Mouse (Mus musculus) MEL (cell line): ENCODE data around the gene Olfr544. TPM values are rescaled to one million over a fixed set of nuclear protein-coding genes. Genes with fewer than 3 reads are reported as not detected.

Experiments
- DNase-seq: peaks from one replicate; pipeline ENCODE4 v3.0.0; 2011; ENCODE audit warnings: low read depth, low spot score
- H3K27ac ChIP-seq: 2 replicates; pipeline ENCODE4 v1.5.1; 2012; ENCODE audit warnings: low read depth, mild to moderate bottlenecking, control low read depth, low read length, moderate library complexity; ENCODE audit not compliant: control insufficient read depth
- H3K27me3 ChIP-seq, 2 experiments: fragments of 150-350 bp in 1 of 2; sonication (generic) in 1 of 2; 2 replicates each; pipeline ENCODE4 v1.6.1; 2012; ENCODE audit warnings: low read length in 2 of 2, mild to moderate bottlenecking in 2 of 2, improper control_type of control experiment in 1 of 2, moderate library complexity in 1 of 2; ENCODE audit not compliant: insufficient read depth in 2 of 2, control insufficient read depth in 1 of 2
- H3K36me3 ChIP-seq, 2 experiments: 2 replicates each; pipeline ENCODE4 v1.6.1; 2012 to 2014; ENCODE audit warnings: low read length in 2 of 2, improper control_type of control experiment in 1 of 2, inconsistent platforms in 1 of 2, mild to moderate bottlenecking in 1 of 2; ENCODE audit not compliant: insufficient read depth in 2 of 2, control insufficient read depth in 1 of 2
- H3K4me1 ChIP-seq, 2 experiments: fragments of 150-350 bp in 1 of 2; sonication (generic) in 1 of 2; 2 replicates each; pipeline ENCODE4 v1.6.1; 2012; ENCODE audit warnings: low read length in 2 of 2, improper control_type of control experiment in 1 of 2, mild to moderate bottlenecking in 1 of 2; ENCODE audit not compliant: insufficient read depth in 2 of 2, control insufficient read depth in 1 of 2
- H3K4me3 ChIP-seq, 2 experiments: fragments of 150-350 bp in 1 of 2; sonication (generic) in 1 of 2; 2 replicates each; pipeline ENCODE4 v1.5.1; 2012; ENCODE audit warnings: low read depth in 2 of 2, low read length in 2 of 2, mild to moderate bottlenecking in 2 of 2, moderate library complexity in 2 of 2, control low read depth in 1 of 2, improper control_type of control experiment in 1 of 2; ENCODE audit not compliant: control insufficient read depth in 1 of 2, insufficient read depth in 1 of 2
- H3K79me2 ChIP-seq: 2 replicates; pipeline ENCODE4 v1.6.1; 2012; ENCODE audit warnings: mild to moderate bottlenecking, low read length, moderate library complexity; ENCODE audit not compliant: control insufficient read depth, poor library complexity, insufficient read depth
- H3K9ac ChIP-seq: 2 replicates; pipeline ENCODE4 v1.6.1; 2012; ENCODE audit warnings: low read depth, mild to moderate bottlenecking, control low read depth, low read length, moderate library complexity; ENCODE audit not compliant: control insufficient read depth, poor library complexity, severe bottlenecking
- H3K9me3 ChIP-seq: fragments of 150-350 bp; sonication (generic); replicated peaks from 2 replicates; pipeline ENCODE4 v1.6.1; 2012; ENCODE audit warnings: mild to moderate bottlenecking, low read length, improper control_type of control experiment, moderate library complexity; ENCODE audit not compliant: insufficient read depth
- BHLHE40 ChIP-seq: IDR thresholded peaks from 2 replicates; pipeline ENCODE4 v1.6.1; 2012; ENCODE audit warnings: low read depth, mild to moderate bottlenecking, inconsistent platforms, low read length, improper control_type of control experiment, borderline replicate concordance
- CHD1 ChIP-seq: IDR thresholded peaks from 2 replicates; pipeline ENCODE4 v1.6.1; 2012; ENCODE audit warnings: low read depth, mild to moderate bottlenecking, inconsistent platforms, low read length, improper control_type of control experiment
- CHD2 ChIP-seq: IDR thresholded peaks from 2 replicates; pipeline ENCODE4 v1.6.1; 2011; ENCODE audit warnings: low read length, improper control_type of control experiment
- CTCF ChIP-seq, 3 experiments: IDR thresholded peaks in 2 of 3; conservative IDR thresholded peaks in 1 of 3; 2 replicates each; pipeline ENCODE4 v1.5.1; 2011 to 2012; ENCODE audit warnings: low read length in 3 of 3, low read depth in 2 of 3, mild to moderate bottlenecking in 2 of 3, improper control_type of control experiment in 1 of 3, inconsistent platforms in 1 of 3, mixed read lengths in 1 of 3, moderate library complexity in 1 of 3; ENCODE audit not compliant: control insufficient read depth in 1 of 3, insufficient read depth in 1 of 3, poor library complexity in 1 of 3, severe bottlenecking in 1 of 3
- EP300 ChIP-seq, 2 experiments: IDR thresholded peaks; 2 replicates each; pipeline ENCODE4 v1.6.1; 2011; ENCODE audit warnings: improper control_type of control experiment in 2 of 2, low read length in 2 of 2, low read depth in 1 of 2, mild to moderate bottlenecking in 1 of 2
- GATA1 ChIP-seq: IDR thresholded peaks from 2 replicates; pipeline ENCODE4 v1.6.1; 2011; ENCODE audit warnings: low read depth, low read length, improper control_type of control experiment
- HCFC1 ChIP-seq: IDR thresholded peaks from 2 replicates; pipeline ENCODE4 v1.6.1; 2012; ENCODE audit warnings: low read depth, mild to moderate bottlenecking, inconsistent platforms, low read length, improper control_type of control experiment, moderate library complexity
- JUND ChIP-seq: IDR thresholded peaks from 2 replicates; pipeline ENCODE4 v1.6.1; 2011; ENCODE audit warnings: low read depth, mild to moderate bottlenecking, improper control_type of control experiment, low read length
- KAT2A ChIP-seq: conservative IDR thresholded peaks from 2 replicates; pipeline ENCODE4 v1.6.1; 2012; ENCODE audit warnings: low read depth, low read length, improper control_type of control experiment, inconsistent platforms
- MAFK ChIP-seq: IDR thresholded peaks from 2 replicates; pipeline ENCODE4 v1.6.1; 2011; ENCODE audit warnings: low read depth, mild to moderate bottlenecking, low read length, improper control_type of control experiment, borderline replicate concordance
- MAX ChIP-seq: IDR thresholded peaks from 2 replicates; pipeline ENCODE4 v1.6.1; 2011; ENCODE audit warnings: low read length, improper control_type of control experiment
- MAZ ChIP-seq: IDR thresholded peaks from 2 replicates; pipeline ENCODE4 v1.6.1; 2012; ENCODE audit warnings: low read depth, mild to moderate bottlenecking, inconsistent platforms, low read length, improper control_type of control experiment
- MEF2A ChIP-seq: IDR thresholded peaks from 2 replicates; pipeline ENCODE4 v1.6.1; 2014; ENCODE audit warnings: low read depth, mild to moderate bottlenecking, inconsistent platforms, low read length, improper control_type of control experiment; ENCODE audit not compliant: poor library complexity, insufficient replicate concordance, severe bottlenecking; ENCODE audit errors: extremely low read depth
- MYC ChIP-seq: IDR thresholded peaks from 2 replicates; pipeline ENCODE4 v1.6.1; 2011; ENCODE audit warnings: low read depth, mild to moderate bottlenecking, low read length, improper control_type of control experiment, moderate library complexity
- NELFE ChIP-seq: IDR thresholded peaks from 2 replicates; pipeline ENCODE4 v1.6.1; 2011; ENCODE audit warnings: low read depth, low read length, improper control_type of control experiment
- NRF1 ChIP-seq: IDR thresholded peaks from 2 replicates; pipeline ENCODE4 v1.6.1; 2014; ENCODE audit warnings: low read depth, mild to moderate bottlenecking, inconsistent platforms, low read length, improper control_type of control experiment, moderate library complexity; ENCODE audit not compliant: poor library complexity, insufficient read depth, severe bottlenecking
- POLR2AphosphoS2 ChIP-seq: IDR thresholded peaks from 2 replicates; pipeline ENCODE4 v1.6.1; 2011; ENCODE audit warnings: low read length, improper control_type of control experiment
- POLR2AphosphoS5 ChIP-seq: IDR thresholded peaks from 2 replicates; pipeline ENCODE4 v1.6.1; 2012; ENCODE audit warnings: low read depth, borderline replicate concordance, mild to moderate bottlenecking, inconsistent platforms, low read length, moderate library complexity, mixed read lengths
- RAD21 ChIP-seq: IDR thresholded peaks from 2 replicates; pipeline ENCODE4 v1.6.1; 2011; ENCODE audit warnings: mild to moderate bottlenecking, low read depth, low read length, improper control_type of control experiment
- RCOR1 ChIP-seq: IDR thresholded peaks from 2 replicates; pipeline ENCODE4 v1.6.1; 2012; ENCODE audit warnings: low read depth, mild to moderate bottlenecking, inconsistent platforms, low read length, improper control_type of control experiment
- SIN3A ChIP-seq: IDR thresholded peaks from 2 replicates; pipeline ENCODE4 v1.6.1; 2012; ENCODE audit warnings: low read length, improper control_type of control experiment, inconsistent platforms
- SMC3 ChIP-seq: IDR thresholded peaks from 2 replicates; pipeline ENCODE4 v1.6.1; 2011; ENCODE audit warnings: low read depth, low read length, improper control_type of control experiment
- TBP ChIP-seq: IDR thresholded peaks from 2 replicates; pipeline ENCODE4 v1.8.0; 2011; ENCODE audit warnings: low read depth, low read length, improper control_type of control experiment
- UBTF ChIP-seq: IDR thresholded peaks from 2 replicates; pipeline ENCODE4 v1.6.1; 2012; ENCODE audit warnings: low read depth, mild to moderate bottlenecking, inconsistent platforms, low read length, improper control_type of control experiment, moderate library complexity, borderline replicate concordance; ENCODE audit not compliant: insufficient read depth
- USF1 ChIP-seq: IDR thresholded peaks from 2 replicates; pipeline ENCODE4 v1.6.1; 2014; ENCODE audit warnings: low read depth, mild to moderate bottlenecking, inconsistent platforms, low read length, improper control_type of control experiment, moderate library complexity
- ZC3H11A ChIP-seq: IDR thresholded peaks from 2 replicates; pipeline ENCODE4 v1.6.1; 2012; ENCODE audit warnings: low read depth, mild to moderate bottlenecking, inconsistent platforms, low read length, improper control_type of control experiment
- ZKSCAN1 ChIP-seq: IDR thresholded peaks from 2 replicates; pipeline ENCODE4 v1.6.1; 2012; ENCODE audit warnings: low read depth, mild to moderate bottlenecking, inconsistent platforms, low read length, improper control_type of control experiment, moderate library complexity
- ZNF384 ChIP-seq: IDR thresholded peaks from 2 replicates; pipeline ENCODE4 v1.6.1; 2012; ENCODE audit warnings: low read depth, mild to moderate bottlenecking, inconsistent platforms, low read length, improper control_type of control experiment
- polyA plus RNA-seq, 2 experiments: library from polyadenylated mRNA; stranded (reverse) in 1 of 2; unstranded in 1 of 2; fragments of >175 nt in 1 of 2; fragments of >200 nt in 1 of 2; gene quantifications; 2 replicates each; pipeline versions ENCODE4 v1.2.1 to v1.2.4; 2012; ENCODE audit warnings: low replicate concordance in 2 of 2, low read depth in 1 of 2; ENCODE audit not compliant: insufficient read length in 2 of 2, insufficient read depth in 1 of 2, missing spikeins in 1 of 2
- total RNA-seq: library from RNA; depleted of rRNA; stranded (reverse); fragments of 300-350 nt; gene quantifications from 2 replicates; pipeline ENCODE4 v1.2.3, GENCODE M21; 2012

Olfr544 gene
- total and polyA plus RNA-seq, 3 experiments: 0.04 to 0.07 TPM; not detected in 1

- TF ChIP-seq CTCF (IDR thresholded peaks at IDR 0.05 in 2 of 3, conservative IDR thresholded peaks at IDR 0.05 in 1 of 3; ENCODE audit: control insufficient read depth in 1 of 3, insufficient read depth in 1 of 3, low read depth in 2 of 3, low read length in 3 of 3, poor library complexity in 1 of 3, severe bottlenecking in 1 of 3): no peak
Measured at GRCm38 (mm10) chr7:102441657-102442391, 46.3 kb downstream of the Olfr544 start, which contains the start of gene Rrm1 (continued).

DNA sequence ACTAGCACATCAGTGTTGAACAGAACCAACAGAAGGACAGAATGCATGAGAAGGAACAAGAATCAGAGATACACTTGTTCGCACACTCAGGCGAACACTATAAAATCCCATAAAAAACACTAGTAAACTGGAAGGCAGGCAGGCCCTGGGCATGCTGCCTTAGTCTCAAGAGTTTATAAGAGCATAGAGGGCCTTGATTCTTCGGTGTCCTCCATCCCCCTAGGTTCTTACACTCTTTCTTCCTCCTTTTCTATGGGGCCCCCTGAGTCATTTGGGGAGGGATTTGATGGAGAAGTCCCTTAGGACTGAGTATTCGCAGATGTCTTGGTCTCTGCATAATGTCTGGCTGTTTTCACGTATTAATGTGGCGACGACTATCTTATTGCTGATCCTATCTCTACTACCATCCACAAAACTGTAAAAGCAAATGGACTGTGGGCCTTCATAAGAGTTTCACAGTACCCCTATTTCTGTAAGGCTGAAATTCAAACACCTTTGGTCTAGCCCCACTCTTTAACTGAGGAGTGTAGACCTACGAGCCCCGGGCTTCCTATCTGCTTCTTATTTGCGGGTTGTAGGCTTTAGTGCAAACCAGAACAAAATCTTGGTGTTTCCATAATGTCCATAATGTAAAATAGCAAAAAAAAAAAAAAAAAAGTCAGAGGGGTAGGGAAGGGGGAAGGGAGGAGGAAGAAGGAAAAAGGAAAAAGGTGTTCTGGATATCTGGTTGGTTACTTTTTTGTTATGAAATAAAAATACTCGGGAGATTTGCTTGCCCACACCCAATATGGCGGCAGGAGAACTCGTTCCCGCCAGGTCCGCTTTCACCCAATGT lies 47.1 kb downstream of the Olfr544 start:
- DNase-seq: peak; percentile 72
- H3K4me1 ChIP-seq: peaks cover 8 to 20% of the 10 kb centered on the region in 2 experiments
- H3K4me3 ChIP-seq: peak overlapping the region; percentile 34 to 55
- peak overlapping the region; percentile 67 for H3K9ac ChIP-seq
- peaks cover 30% of the 10 kb centered on the region for H3K79me2 ChIP-seq
- H3K36me3 ChIP-seq: peaks cover 9 to 32% of the 10 kb centered on the region in 2 experiments
- no peaks in the 10 kb centered on the region for H3K27me3 ChIP-seq
- H3K27ac ChIP-seq: peak overlapping the region; percentile 82
- no peaks in the 10 kb centered on the region for H3K9me3 ChIP-seq
- TF ChIP-seq SIN3A: no peak
- no peak for TF ChIP-seq MYC
- TF ChIP-seq RAD21: no peak
- TF ChIP-seq RCOR1: peak; percentile 48; the same call in 1 of the 2 replicates
- no peak for TF ChIP-seq BHLHE40
- TF ChIP-seq CHD2: peak; percentile 33; the same call in 1 of the 2 replicates
- TF ChIP-seq GATA1: peak; percentile 47; the same call in 1 of the 2 replicates
- TF ChIP-seq CHD1: peak; percentile 85; the same call in 1 of the 2 replicates
- TF ChIP-seq MAFK: no peak
- TF ChIP-seq MEF2A: no peak
- TF ChIP-seq MAZ: 0 out of 2 replicates have a peak, but pooled peaks have one; percentile 57
- no peak for TF ChIP-seq SMC3
- no peak for TF ChIP-seq USF1
- no peak for TF ChIP-seq ZKSCAN1
- no peak for TF ChIP-seq POLR2AphosphoS5
- no peak; the same call in 1 of the 2 replicates for TF ChIP-seq TBP
- no peak for TF ChIP-seq EP300 (IDR thresholded peaks at IDR 0.05; ENCODE audit: low read depth in 1 of 2, low read length in 2 of 2)
- TF ChIP-seq NELFE: peak; percentile 14; the same call in 1 of the 2 replicates
- TF ChIP-seq ZC3H11A: no peak
- no peak for TF ChIP-seq JUND
- no peak for TF ChIP-seq KAT2A
- no peak for TF ChIP-seq NRF1
- peak; percentile 26; the same call in 1 of the 2 replicates for TF ChIP-seq MAX
- no peak; the same call in none of the 2 replicates for TF ChIP-seq POLR2AphosphoS2
- peak; percentile 93 for TF ChIP-seq ZNF384
- no peak for TF ChIP-seq HCFC1
- 0 out of 2 replicates have a peak, but pooled peaks have one; percentile 56 for TF ChIP-seq UBTF
